Mouse (Mus musculus) ES-CJ7 (cell line): ENCODE data around the gene Mlf2.

Experiments used
- DNase-seq: peaks from one replicate; pipeline ENCODE4 v3.0.0; 2011; ENCODE audit warnings: low read depth, low spot score

Gene Mlf2

GRCm38 (mm10) chr6:124932314-124932695 is 1.1 kb downstream of the Mlf2 start:
- DNase-seq, result no peak

GRCm38 (mm10) chr6:124933127-124933526 is 1.9 kb downstream of the Mlf2 start:
- no peak for DNase-seq

- peak; percentile 4 for DNase-seq
Observed at GRCm38 (mm10) chr6:124934670-124935069, 3.5 kb downstream of the Mlf2 start.

GRCm38 (mm10) chr6:124936681-124937080 is 5.5 kb downstream of the Mlf2 start:
- no peak for DNase-seq

GRCm38 (mm10) chr6:124937493-124937892 is 6.3 kb downstream of the Mlf2 start:
- no peak for DNase-seq

GRCm38 (mm10) chr6:124938554-124938953 is 7.4 kb downstream of the Mlf2 start:
- peak; percentile 77 for DNase-seq

GRCm38 (mm10) chr6:124941679-124942078 is 10.5 kb downstream of the Mlf2 start:
- no peak for DNase-seq

GRCm38 (mm10) chr6:124943526-124943925 is 12.3 kb downstream of the Mlf2 start:
- DNase-seq, result no peak

- peak; percentile 95 for DNase-seq
Observed at GRCm38 (mm10) chr6:124953991-124954715, 23.0 kb downstream of the Mlf2 start.

GRCm38 (mm10) chr6:124955212-124955611 is 24.0 kb downstream of the Mlf2 start:
- DNase-seq, result no peak

GRCm38 (mm10) chr6:124958127-124958526 is 26.9 kb downstream of the Mlf2 start:
- no peak for DNase-seq

- DNase-seq, result no peak
Observed at GRCm38 (mm10) chr6:124959960-124960359, 28.8 kb downstream of the Mlf2 start.

GRCm38 (mm10) chr6:124961021-124961420 is 29.8 kb downstream of the Mlf2 start:
- DNase-seq, result no peak

- DNase-seq, result peak; percentile 58
Observed at GRCm38 (mm10) chr6:124964638-124965037, 33.5 kb downstream of the Mlf2 start.

- DNase-seq, result peak; percentile 96
Observed at GRCm38 (mm10) chr6:124965088-124965719, 34.0 kb downstream of the Mlf2 start, which contains the start of gene Cops7a. Gene Cops7a (minus strand): TSS chr6:124965538.

GRCm38 (mm10) chr6:124965747-124966146 is 34.6 kb downstream of the Mlf2 start:
- no peak for DNase-seq

GRCm38 (mm10) chr6:124966466-124967118 is 35.4 kb downstream of the Mlf2 start:
- DNase-seq, result peak; percentile 69

GRCm38 (mm10) chr6:124967766-124968165 is 36.6 kb downstream of the Mlf2 start:
- DNase-seq, result peak; percentile 84
